Mouse (Mus musculus) left cerebral cortex, postnatal 36 days (tissue): ENCODE results near the gene Gm20894. TPM values are rescaled to one million over a fixed set of nuclear protein-coding genes. Genes with fewer than 3 reads are reported as not detected.
"Not testable (repeated sequence)": the region's sequence is repeated elsewhere in the genome, so short reads cannot be mapped to it uniquely, and the experiment has no call there.

Source experiments
- DNase-seq, 2 experiments: peaks; one replicate each; pipeline ENCODE4 v3.0.0; 2021 to 2022; ENCODE audit warnings: low spot score in 2 of 2, mixed read lengths in 1 of 2
- intact Hi-C: fragments of 180-260 bp; cut with DNase I; formaldehyde crosslinking; loops from one replicate; pipeline ENCODE4 v1.15.1; 2025
- total RNA-seq, 2 experiments: library from RNA; stranded (reverse); gene quantifications; 2 replicates each; pipeline ENCODE4 v1.2.3; 2021

The Gm20894 gene
- total RNA-seq = not detected

- DNase-seq, intact Hi-C loops: not testable (repeated sequence)
Observed at GRCm38 (mm10) chrY:28271412-28271811, at the start of gene Gm20894. Gene Gm20894, minus strand, starts transcription at chrY:28271512.
